Mouse (Mus musculus) splenic B cell, adult 2 months (primary cell): ENCODE data around the gene Sdhaf4.

Source experiments
- DNase-seq: peaks from one replicate; pipeline ENCODE4 v3.0.0-alpha.2; 2011; ENCODE audit warnings: low read depth, low spot score
- H3K27me3 ChIP-seq: 2 replicates; pipeline ENCODE4 v1.6.1; 2012; ENCODE audit warnings: mild to moderate bottlenecking, low read length, moderate library complexity, mixed read lengths; ENCODE audit not compliant: control insufficient read depth, poor library complexity, insufficient read depth, severe bottlenecking
- H3K36me3 ChIP-seq: 2 replicates; pipeline ENCODE4 v1.6.1; 2012; ENCODE audit warnings: mild to moderate bottlenecking, low read length, moderate library complexity, mixed read lengths; ENCODE audit not compliant: control insufficient read depth, poor library complexity, insufficient read depth, severe bottlenecking

The Sdhaf4 gene

GRCm38 (mm10) chr1:24005070-24005804 lies at the start of gene Sdhaf4:
TSS of gene Sdhaf4 (minus strand) at chr1:24005656.
- peak; percentile 89 for DNase-seq
- no peaks in the 10 kb centered on the region for H3K27me3 ChIP-seq

DNA sequence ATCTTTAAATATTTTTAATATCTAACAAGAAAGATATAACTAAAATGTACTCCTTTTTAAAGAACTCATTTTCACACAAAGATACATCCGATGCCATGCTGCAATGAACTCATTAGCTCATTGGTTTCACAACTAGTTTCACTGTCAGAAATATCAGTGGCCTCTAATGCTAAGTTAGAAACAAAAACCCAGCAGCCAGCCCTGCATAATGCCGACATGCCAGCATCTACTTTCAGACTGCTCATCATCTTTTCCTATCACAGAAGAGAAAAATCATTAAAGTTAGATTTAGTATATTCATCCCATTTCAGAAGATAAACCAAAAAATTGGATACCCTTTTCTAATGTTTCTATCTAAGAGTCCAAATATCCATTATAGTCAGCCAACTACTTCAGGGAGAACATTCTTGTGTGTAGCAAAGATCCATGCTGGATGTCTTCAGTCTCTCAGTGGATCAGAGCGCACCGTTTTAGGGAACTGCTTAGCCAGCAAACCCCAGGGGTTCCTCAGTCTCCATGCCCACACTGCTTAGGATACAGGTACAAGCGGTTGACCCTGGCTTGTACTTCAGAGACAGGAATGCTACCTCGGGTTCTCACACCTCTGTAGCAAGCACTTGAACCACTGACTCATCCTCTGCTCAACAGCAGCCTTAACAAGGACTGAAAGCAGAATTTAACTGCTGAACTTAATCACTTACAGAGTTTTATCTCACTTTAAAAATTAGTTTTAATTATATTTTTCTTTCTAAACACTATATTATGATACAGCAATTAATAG lies 41.5 kb upstream of the Sdhaf4 start:
- DNase-seq = no peak
- H3K27me3 ChIP-seq = no peaks in the 10 kb centered on the region
- H3K36me3 ChIP-seq = no peaks in the 10 kb centered on the region

More at GRCm38 (mm10) chr1:24005070-24005804, at the start of gene Sdhaf4:
- H3K36me3 ChIP-seq = no peaks in the 10 kb centered on the region

DNA sequence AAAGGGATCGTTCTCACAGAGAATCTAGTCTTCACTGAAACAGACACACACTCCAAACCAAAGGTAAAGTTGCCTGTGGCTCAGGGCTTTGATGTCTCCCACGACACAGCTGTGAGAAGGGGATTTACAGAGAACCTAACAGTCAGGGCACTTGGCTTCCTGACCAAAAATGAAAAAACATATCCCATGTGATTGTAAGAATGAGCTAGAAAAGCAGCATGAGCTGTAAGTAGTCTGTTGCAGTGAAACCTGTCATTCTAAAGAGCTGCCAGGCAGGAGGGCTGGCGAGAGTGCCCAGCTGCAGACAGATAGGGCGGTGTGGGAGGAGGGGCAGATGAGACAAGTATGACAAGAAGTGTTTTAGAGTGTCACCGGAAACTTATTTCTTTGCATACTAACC lies 40.2 kb upstream of the Sdhaf4 start:
- no peak for DNase-seq
- Histone ChIP-seq H3K36me3 (no peaks in the 10 kb centered on the region), H3K27me3 (no peaks in the 10 kb centered on the region)

- no peak for DNase-seq
- H3K27me3 ChIP-seq = no peaks in the 10 kb centered on the region
- no peaks in the 10 kb centered on the region for H3K36me3 ChIP-seq
These were observed 37.6 kb upstream of the Sdhaf4 start for GRCm38 (mm10) chr1:24043007-24043406.

- peak; percentile 55 for DNase-seq
- Histone ChIP-seq H3K36me3 (no peaks in the 10 kb centered on the region), H3K27me3 (no peaks in the 10 kb centered on the region)
These were observed 28.4 kb upstream of the Sdhaf4 start for GRCm38 (mm10) chr1:24033759-24034423.

GRCm38 (mm10) chr1:24010821-24011220 lies 5.4 kb upstream of the Sdhaf4 start:
- no peaks in the 10 kb centered on the region for H3K36me3 ChIP-seq
- H3K27me3 ChIP-seq = no peaks in the 10 kb centered on the region
- no peak for DNase-seq

DNA sequence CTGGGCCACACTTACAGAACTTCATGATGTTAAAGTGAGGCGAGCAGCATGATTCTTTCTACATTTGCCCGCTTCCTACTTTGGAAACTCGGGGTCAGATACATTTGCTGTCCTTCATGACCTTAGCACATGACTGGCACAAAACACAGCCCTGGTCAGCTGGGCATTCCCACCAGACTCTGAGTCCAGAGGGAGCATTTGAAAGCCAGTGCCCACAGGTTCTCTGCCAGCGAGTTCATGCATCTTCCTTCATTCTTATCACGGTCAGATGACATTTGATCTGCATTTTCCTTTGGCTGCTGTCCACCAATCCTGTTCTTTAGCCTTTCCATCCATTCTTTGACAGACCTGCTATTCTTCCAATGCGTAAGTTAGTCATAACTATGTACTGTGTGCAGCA lies 4.6 kb upstream of the Sdhaf4 start:
- no peaks in the 10 kb centered on the region for H3K36me3 ChIP-seq
- DNase-seq = no peak

DNA sequence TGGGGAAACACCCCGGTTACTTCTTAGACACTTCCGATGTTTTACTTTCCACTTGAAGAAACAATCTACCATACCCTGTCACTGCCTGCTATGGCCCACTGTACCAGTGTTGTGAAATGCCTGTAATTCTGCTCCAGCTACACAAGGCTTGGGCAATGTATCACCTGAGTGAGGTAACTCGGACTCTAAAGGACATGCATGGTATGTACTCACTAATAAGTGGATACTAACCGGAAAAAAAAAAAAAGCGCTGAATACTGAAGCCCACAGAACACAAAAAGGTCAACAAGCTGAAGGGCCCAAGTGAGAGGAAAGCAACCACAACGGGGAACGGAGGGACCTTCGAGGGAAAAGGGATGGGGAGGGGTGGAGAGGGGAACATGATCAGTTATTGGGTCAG lies 2.2 kb upstream of the Sdhaf4 start:
- no peaks in the 10 kb centered on the region for H3K27me3 ChIP-seq
- DNase-seq = no peak
- H3K36me3 ChIP-seq = no peaks in the 10 kb centered on the region

More for the DNA sequence above, 4.6 kb upstream of the Sdhaf4 start:
- no peaks in the 10 kb centered on the region for H3K27me3 ChIP-seq

- H3K36me3 ChIP-seq = no peaks in the 10 kb centered on the region
- DNase-seq = no peak
- no peaks in the 10 kb centered on the region for H3K27me3 ChIP-seq
These were observed 6.1 kb downstream of the Sdhaf4 start for GRCm38 (mm10) chr1:23999318-23999717.

- H3K36me3 ChIP-seq = no peaks in the 10 kb centered on the region
- H3K27me3 ChIP-seq = no peaks in the 10 kb centered on the region
- no peak for DNase-seq
These were observed 6.6 kb downstream of the Sdhaf4 start for GRCm38 (mm10) chr1:23998866-23999265.

DNA sequence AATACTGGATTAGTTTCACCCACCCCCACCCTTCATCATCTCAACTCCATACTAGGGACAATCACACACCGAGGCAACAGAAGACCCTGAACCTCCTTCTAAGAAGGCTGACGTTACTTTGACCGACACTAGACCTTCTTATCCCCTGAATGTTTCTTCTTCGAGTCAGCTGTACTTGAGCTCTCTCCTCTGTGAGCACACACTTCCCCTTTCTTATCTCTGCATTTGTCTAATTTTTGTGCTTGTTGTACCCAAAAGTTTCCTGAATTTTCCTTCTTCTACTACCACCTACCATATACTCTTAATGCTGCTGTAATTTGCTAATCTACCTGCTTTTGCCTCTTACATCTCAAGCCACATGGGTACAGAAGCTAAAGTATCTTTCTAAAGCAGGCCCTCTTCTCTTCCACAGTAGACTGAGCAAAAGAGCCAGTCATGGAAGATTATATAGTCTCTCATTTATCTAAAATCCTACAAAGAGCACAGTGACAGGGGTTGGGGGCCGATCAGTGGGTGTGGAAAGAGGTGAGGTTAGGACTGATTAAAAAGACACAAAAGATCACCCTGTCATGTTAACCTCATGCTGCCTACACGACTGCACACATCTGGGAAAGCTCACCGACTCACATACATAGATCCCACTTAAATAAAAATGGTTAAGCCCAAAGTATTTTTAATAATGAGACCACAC lies 7.2 kb downstream of the Sdhaf4 start:
- H3K27me3 ChIP-seq = no peaks in the 10 kb centered on the region
- H3K36me3 ChIP-seq = no peaks in the 10 kb centered on the region
- DNase-seq = no peak

GRCm38 (mm10) chr1:23997493-23997892 lies 8.0 kb downstream of the Sdhaf4 start:
- DNase-seq = no peak
- H3K27me3 ChIP-seq = no peaks in the 10 kb centered on the region
- no peaks in the 10 kb centered on the region for H3K36me3 ChIP-seq

GRCm38 (mm10) chr1:23995420-23995819 lies 10.0 kb downstream of the Sdhaf4 start:
- Histone ChIP-seq H3K36me3 (no peaks in the 10 kb centered on the region), H3K27me3 (no peaks in the 10 kb centered on the region)
- DNase-seq = no peak

DNA sequence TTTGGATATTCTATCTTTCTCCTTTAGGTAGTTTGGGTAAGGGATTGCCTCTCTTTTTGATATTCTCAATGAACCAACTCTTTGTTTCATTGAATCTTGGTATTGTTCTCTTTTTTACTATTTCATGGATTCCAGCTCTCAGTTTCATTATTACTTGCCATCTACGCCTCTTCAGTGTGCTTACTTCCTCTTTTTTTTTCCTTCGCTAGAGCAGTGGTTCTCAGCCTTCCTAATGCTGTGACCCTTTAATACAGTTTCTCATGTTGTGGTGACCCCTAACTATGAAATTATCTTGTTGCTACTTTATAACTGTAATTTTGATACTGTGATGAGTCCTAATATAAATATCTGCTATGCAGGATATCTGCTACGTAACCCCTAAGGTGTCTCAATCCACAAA lies 22.3 kb downstream of the Sdhaf4 start:
- Histone ChIP-seq H3K27me3 (no peaks in the 10 kb centered on the region), H3K36me3 (no peaks in the 10 kb centered on the region)
- DNase-seq = peak; percentile 73
